Mouse (Mus musculus) adrenal gland, postnatal 25 days (tissue): ENCODE measurements around the gene Tmem82. TPM values are rescaled to one million over a fixed set of nuclear protein-coding genes. Genes with fewer than 3 reads are reported as not detected.

ENCODE experiments used
- DNase-seq: peaks from one replicate; pipeline ENCODE4 v3.0.0; 2021; ENCODE audit warnings: mixed read lengths
- total RNA-seq: library from RNA; stranded (reverse); gene quantifications from 2 replicates; pipeline ENCODE4 v1.2.3, GENCODE M21; 2021

Tmem82 gene
- total RNA-seq, 1 experiment from 2014 or later: 0.64 TPM

DNA sequence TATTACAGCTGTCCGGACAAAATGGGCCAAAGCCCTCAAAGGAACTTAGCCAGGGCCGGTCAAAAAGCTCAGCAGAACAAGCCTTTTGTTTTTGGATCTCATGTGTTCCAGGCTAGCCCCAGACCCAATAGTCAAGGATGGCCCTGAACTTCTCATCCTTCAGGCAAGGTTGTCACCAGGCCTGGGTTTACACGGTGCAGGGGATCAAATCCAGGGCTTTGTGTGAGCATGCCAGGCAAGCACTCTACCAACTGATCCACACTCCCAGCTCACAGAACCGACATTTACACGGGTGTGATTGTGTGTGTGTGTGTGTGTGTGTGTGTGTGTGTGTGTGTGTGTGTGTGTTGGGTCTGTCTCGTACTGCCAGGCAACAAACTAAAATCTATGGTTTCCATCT, 1.6 kb downstream of the Tmem82 start:
- no peak for DNase-seq

DNA sequence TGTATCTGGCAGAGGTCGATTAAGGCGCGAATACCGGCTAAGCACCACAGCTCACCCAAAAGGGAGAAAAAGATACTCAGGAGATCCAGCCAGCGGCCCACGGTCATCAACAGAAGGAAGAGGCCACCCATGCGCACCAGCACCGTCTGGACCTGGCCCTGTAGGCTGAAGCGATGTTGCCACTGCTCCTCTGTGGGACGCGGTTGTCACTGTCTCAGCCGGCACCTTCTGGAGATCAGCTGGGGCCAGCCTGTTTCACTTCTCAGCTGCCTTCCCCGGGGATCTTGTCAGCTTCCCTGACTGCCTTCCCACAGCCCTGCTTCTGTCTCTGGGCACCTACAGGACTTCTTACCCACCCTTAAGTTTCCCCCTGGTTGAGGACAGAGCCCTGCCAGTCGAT, 3.5 kb downstream of the Tmem82 start:
- DNase-seq: no peak

DNA sequence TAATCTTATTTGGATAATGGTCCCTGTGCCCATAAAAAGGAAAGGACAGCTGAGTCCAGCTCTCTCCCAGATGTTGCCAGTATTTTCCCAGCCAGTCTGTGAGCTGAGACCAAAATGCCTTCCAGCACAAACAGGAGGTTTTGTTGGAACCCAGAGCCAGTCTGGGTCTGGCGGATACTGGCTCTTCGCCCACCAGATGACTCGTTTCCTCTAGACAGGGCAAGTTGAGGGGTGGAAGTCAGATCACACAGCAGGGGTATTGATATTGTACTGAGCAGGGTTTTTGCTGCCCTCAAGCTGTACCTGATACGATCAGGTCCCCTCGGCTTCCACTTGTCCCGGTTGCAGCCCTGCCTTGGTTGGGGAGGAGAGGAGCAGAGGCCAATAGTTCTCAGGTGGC, 8.9 kb downstream of the Tmem82 start:
- DNase-seq: no peak

DNA sequence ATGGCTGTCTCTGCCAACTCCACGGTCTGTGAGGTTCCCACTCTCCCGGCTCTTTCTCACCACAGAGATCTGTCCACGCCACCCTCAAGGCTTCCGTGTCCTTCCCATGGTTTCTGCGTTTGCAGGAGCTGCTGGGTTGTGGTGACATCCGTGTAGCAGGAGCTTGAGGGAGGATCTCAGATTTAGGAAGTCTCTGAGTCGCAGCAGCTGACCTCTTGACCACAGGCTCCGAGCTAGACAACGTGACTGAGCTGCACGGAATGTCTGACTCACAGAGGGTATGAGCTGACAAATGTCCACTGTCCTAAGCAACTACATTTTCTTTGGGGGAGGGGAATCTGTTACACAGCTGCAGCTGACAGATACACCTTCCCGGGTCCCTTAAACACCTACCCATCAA, 12.6 kb downstream of the Tmem82 start, which contains the start of gene Fblim1:
TSS of gene Fblim1 (minus strand) at position 236 of the 400 bp plus-strand sequence.
- no peak for DNase-seq

DNA sequence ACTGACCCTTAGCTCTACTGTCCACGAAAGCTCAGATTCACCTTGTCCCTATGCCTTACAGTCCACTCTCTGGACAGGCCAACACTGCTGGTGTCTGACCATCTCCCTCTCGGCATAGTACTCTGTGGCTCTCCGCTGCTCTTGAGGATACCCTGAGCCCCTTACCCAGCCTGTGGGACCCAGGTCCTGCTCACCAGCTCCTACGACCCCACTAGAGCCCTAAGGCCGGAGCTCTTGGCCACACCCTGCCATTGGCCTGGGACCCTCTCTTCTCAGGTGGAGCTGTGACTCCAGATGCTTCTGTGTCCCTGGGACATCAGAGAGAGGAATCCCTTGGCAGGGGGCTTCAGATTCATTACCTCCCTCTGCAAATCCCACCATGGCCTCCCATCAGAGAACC, 13.0 kb downstream of the Tmem82 start:
- DNase-seq: no peak

DNA sequence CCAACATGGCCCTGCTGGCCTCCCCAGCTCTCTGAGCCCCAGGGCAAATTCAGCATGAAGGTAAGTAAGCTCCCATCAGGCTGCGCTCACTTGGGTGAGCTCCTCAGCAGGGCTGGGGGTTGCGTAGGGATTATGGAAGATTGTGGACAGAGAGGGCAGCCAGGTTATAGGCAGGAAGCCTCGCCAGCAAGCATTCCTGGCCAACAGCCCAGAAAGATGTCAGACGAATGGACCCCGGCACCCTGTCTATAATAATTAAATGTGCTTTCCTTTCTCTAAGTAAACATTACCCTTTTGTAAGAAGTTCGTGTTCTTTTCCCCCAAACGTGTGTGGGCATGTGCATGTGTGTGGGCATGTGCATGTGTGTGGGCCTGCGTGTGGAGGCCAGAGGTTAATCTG, 13.9 kb downstream of the Tmem82 start:
- no peak for DNase-seq

DNA sequence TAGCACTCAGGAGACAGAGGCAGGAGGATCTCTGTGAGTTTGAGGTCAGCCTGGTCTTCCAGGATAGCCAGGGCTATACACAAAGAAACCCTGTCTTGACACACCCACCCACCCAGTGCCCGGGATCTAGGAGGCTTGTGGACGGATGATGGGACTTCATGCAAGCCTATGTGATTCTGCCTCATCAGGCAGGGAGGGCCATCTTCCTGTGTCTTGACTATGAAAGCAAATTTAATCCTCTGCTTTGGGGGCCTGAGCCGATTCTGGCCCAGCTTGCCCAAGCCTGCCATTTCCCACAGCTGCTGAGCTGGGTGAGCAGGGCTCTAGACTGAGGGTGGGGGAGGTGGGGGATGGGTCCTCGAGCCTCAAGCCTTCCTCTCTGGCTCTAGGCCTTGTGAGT, 14.5 kb downstream of the Tmem82 start:
- DNase-seq: no peak

DNA sequence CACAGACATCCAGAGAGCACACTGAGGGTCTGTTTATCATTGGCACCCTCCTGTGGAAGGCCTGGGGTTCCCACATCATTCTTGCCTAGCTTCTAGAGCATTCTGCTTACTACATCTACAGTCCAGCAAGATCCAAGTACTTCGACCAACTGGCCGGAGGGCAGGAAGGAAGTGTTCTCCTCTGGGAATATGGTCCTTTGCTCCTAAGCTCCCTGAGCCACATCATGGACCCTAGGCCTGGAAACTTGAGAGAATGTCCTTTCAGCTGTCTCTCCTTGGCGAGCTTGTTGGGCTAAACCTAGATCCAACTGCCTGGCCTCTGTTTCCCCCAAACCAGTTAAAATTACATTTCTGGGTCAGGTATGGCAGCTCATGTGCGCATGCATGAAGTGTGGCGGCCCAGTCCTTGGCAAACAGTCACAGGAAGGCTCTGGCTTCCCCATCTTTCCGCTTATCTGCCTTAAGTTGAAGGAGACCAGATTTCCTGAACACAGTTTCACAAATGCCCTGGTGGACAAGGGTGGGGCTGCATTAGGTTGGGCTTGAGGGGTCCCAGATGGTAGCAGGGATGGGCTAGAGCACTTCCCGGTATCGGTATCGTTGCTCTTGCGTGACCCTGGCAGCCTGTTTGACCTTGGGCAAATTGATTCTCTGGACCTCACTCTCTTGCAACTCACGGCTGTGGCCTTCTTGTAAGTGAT, 15.8 kb downstream of the Tmem82 start:
- DNase-seq: no peak

DNA sequence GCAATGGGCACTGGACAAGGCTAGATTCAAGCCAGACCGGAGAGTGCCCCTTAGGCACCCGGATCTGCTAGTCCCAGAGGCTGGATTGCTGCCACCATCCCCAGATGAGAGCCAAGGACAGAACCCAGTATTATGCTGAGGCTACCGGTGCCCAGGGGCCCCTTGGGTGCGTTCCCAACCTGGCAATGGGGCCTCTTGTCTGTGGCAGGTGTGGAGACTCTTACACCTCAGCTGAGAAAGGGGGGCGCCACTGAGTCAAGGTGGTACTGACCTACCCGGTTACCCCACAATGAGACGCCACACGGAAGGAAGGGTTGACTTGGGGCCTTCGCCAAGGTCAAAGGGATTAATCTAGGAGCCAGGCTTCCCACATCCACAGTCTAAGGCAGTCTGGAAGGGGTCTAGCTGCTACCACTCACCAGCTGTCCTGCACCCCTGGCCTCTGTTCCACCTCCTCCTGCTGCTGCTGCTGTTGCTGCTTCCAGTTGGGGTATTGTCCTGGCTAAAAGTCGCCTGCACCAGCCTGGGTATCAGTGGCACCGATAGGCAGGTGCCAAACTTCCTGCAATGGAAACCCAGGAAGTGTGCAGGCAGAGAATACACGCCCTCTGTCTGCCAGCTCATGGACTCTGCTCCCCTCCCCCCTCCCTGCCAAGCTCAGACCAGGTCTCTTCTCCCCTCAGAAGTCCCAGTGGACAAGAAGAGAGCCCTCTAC, 17.1 kb downstream of the Tmem82 start:
- DNase-seq: no peak

DNA sequence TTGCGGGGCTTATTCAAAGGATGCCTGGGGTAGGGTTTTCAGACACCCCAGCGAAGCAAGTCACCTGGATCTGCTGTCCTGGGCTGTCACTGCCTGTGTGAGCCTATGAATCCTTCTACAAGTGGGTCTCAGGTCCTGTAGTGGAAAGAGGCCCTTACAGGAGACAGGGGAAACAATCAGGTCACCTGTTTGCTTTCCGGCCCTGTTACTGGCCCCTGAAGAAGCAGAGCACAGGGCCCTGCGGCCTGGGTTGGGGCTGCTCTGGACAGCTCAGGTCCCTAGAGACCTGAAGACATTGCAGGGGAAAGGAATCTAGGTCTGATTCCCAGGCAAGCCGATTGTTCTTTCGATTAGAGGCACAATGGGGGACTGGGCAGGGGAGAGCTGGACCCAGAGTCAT, 18.1 kb downstream of the Tmem82 start:
- DNase-seq: no peak

DNA sequence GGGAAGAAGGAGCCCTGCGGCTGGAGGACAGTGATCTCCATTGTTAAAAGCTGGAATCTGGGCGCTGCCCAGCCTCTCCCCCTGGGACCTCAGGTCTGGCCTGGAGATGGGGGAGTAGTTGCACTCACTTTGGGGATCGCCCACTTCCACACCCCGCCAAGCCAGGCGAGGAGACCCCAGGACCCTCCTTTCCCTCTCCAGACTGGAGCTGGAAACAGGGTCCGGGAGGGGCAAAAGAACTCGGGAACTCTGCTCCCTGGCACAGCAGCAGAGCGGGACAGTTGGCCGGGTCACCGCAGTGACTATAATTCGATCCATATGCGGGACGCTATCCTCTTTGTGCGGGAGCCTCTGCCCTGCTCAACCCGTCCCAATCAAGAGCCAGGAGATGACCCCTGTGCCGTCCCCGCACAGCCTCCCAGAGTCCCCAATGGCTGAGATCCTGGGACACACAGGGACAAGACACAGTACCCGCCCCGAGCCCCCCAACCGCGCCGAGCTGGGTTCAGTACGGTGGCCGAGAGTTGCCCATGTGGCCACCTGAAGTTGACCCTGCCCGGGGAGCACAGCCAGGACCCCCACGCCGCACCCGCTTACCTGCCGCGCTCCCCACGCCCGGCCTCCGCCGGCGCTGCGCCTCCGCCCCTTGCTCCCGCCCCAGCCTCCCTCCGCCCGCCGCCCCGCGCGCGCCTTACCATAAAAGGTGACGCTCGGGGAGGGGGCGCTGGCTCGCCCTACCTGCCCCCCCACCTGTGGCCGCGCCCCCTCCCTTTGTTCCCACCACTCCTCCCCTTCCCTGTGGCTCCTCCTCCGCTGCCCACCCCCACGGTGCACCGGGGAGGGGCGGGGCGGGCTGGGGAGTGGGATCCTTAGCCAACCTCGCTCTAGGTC, 18.9 kb downstream of the Tmem82 start:
- no peak for DNase-seq

DNA sequence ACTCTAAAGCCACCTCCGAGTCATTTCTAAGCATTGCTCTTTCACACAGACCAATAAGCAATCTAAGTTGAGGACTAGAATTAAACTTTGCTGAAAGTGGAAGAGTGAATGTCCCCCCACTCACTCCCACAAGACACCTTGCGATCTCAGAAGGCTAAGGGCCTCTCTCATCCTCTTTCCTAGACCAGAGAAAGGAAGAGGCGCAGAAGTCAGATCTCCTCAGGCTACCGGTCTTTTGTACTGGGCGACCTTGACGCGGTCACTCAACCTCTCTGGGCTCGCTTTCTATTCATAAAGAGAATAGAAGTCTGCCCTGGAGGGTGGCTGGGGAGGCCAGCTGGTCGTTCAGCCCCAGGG, 19.6 kb downstream of the Tmem82 start:
- DNase-seq: no peak

DNA sequence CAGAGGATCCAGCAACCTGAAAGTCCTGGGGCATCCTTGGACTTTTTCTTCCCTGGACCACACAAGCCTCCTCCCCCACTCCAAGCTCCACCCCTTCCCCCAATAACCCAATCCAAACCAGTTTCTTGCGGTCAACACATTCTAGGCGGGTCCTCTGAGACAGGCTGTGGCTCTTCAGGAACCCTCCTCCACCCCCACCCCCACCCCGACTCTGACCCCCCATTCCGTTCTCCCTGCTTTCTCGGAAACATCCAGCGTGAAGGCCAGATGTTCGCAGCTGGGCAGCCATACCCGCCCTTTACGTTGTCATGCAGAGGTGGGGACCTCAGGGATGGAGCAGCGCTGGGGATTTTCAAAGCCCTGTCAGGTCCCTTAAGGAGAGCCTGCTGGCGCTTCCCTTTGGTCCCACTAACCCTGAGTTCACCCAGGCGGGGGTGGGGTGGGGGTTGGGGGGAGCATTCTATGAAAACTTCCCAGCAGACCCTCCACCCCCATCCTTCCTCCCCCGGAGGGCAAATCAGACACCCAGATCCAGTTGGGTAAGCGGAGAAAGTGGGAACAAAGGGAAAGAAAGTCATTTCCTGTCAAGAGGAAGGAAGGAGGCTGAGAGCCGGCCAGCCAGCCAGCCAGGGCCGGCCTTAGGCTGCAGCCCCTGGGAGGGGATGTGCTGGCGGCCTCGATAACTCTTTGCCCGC, 20.1 kb downstream of the Tmem82 start:
- DNase-seq: no peak

DNA sequence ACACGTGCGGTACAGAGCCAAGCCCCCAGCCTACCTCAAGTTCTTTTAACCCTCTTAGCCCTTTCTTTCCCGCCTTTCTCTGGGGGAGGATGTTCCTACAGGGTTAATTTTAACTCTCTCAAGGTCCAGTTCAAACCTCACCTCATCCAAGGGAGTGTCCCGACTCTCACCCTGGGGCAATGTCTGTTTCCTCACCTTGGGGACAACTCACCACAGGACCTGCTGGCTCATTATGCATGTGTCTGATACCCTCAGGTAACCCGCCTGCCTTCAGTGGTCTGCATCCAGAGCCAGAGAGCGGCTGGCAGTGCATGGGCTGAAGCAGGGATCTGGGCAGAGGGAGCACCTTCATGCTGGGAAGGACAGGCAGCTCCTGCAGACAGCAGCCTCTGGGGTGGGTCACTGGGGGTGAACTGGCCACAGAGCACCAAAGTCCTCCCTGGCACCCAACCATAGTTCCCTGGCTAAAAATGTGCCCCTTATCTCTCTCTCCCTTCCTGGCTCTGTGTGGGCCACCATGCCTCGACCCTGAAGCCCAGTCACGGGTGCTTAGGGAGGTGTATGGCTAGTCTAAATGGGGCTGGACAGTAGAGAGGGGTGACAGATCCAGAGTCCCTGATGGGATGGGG, 21.6 kb downstream of the Tmem82 start:
- no peak for DNase-seq

DNA sequence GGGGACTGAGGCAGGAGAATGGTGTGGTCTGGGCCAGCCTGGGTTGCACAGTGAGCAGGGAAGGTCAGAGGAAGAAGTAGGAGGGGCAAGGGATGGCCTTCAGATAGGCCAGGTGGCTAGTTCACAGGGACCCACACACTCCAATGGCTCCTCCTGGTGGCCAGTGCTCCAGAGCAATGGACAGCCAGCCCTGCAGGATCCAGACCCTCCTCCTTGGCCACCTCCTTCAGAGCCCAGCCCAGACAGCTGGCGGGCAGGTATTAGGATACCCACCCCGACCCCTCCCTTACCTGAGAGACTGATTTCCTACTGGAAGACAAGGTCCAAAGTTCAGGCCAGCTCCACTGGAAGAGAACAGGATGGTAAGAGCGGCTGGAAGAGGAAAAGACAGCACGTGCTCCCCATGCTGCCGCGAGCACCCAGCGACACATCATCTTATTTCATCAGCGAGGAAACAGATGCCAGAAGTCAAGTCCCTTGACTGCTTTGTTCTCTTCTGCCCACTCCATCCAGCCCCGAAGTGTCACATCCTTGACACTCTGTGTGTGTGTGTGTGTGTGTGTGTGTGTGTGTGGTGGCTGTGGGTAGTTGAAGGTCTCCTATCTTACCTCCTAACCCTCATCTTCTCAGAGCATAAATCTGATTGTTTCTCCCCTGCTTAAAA, 22.7 kb downstream of the Tmem82 start:
- DNase-seq: no peak

DNA sequence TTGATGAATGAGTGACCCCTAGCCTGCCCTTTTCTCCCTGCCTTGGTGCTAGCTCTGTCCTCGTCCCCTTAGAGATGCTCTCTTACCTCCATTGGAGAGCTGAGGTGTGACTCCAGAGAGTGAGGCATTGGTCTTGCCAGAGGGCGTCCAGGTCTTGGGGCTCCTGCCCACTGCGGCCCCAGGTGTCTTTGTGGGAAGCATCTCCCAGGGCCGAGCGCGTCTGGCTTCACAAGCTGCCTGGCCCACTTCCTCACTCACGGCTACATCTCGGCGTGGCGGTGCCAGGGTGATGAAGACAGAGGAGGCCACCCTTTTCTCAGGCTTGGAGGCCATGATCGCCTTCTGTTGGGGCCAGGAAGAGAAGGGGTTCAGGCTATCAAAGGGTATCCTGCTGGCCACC, 23.3 kb downstream of the Tmem82 start:
- DNase-seq: no peak

DNA sequence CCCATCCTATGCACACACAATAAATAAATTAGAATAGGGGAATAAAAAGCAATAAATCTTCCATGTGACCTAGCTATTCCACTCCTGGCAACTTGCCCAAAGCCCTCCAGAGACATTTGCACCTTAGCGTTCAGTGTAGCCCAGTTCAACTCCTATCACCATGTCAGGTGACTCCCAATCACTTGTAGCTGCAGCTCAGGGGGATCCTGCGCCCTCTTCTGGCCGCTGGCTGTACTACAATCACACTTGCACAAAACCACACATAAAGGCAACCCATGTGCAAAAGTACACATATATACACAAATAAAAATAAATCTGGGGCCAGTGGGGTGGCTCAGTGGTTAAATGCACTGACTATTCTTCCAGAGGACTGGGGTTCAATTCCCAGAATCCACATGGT, 26.9 kb downstream of the Tmem82 start:
- DNase-seq: no peak

DNA sequence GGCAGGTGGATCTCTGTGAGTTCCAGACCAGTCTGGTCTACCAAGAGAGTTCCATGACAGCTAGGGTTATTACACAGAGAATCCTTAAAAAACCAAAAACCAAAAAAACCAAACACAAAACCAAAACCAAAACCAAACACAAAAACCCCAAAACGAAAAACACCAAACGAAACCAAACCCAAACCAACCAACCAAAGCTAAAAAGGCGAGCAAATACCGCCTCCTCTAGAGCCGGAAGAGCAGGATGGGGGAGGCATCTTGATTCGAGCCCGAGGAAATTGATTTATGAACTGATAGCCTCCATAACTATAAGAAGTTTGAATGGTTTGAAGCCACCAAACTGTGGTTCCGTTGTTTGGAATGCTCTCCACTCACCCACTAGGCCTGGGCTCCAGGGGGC, 34.5 kb downstream of the Tmem82 start:
- no peak for DNase-seq

DNA sequence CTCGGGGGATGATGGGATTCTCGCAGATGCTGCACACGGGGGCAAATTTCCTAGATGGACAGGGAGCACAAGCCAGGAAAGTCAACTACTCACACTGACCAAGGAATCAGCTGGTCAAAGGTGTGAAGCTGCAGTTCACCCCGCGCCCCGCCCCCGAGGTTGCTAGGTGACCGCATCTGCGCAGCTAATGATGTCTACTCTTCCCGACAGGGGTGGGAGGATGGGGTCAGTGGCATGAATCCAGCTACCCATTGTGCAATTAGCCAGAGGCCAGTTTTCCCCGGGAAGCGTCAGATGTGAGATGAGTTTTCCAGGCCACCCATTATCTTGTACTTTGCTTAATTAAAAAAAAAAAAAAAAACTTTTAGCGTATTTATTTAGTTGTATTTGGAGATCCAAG, 37.4 kb downstream of the Tmem82 start:
- DNase-seq: no peak

DNA sequence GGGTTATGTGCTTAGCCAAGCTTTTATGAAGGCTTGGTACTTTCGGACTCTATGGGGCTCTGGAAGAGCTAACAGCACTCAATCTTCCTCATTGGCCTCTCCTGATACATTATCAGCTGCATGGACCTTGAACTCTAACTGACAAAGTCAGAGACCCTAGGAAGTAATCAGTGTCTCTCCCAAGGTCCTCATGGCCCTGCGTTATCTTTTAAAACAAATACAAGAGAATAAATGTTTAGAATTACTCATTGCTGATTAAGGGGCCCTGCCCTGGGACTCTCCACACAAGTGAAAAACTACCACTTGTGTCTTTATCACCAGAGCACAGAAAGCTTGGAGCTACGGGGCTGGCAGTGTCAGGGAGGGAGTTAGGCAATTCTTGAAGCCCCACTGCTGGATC, 39.6 kb downstream of the Tmem82 start:
- no peak for DNase-seq

DNA sequence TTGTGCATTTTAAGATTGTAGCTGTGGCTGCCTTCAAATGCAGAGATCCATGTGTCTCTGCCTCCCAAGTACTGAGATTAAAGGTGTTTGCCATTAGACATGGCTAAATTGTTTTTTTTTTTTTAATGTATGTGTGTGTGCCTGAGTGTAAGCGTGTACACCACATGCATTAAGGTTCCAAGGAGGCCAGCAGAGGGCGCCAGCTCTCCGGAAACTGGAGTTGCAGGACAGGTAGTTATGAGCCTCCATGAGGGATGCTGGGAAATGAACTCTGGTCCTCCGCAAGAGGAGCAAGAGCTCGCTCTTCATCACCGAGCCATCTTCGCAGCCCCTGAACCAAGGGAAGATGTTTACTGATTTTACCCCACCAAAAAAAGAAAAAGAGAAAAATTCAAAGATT, 41.6 kb downstream of the Tmem82 start:
- no peak for DNase-seq

DNA sequence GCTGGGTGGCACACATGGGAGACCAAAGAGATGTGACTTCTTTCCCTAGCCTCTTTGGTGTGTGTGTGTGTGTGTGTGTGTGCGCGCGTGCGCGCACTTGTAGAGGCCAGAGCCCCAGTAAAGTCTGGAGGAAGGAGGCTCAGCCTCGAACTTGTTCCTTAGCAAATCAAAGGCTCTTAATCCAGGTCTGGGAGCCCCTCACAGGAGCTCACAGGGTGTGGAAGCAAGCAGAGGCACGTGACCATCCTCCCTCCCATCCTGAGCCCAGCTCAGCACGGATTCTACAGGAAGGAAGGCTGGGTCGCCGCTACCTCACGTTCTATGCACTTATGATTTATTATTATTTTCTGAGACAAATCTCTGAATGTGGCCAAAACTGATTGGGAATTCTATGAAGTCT, 42.0 kb downstream of the Tmem82 start:
- DNase-seq: no peak
